15 mouse cellular contexts compared by ENCODE assay signal in the genomic region with DNA sequence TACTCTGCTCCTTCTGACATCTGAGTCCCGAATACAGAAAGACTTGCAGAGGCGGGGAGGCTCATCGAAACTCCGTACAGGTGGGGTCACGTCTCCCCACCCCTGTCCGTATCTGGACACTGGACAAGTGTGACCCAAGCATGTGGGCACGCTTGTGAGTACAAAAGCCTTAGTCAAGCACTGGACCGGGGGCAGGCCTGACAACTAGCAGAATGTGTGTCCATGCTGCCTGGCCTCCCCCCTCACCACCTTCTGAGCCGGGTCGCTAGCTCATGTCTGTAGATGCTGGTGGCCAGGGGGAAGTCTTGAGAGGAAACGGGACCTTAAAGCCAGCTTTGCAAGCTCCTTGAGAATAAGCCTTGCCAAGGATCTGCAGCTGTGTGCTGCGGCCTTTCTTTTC. TPM values are rescaled to one million over a fixed set of nuclear protein-coding genes. Genes with fewer than 3 reads are reported as not detected.
DNase-seq lines count a peak whose midpoint lies in the region; ATAC-seq and TF ChIP-seq lines count a peak whose summit lies in the region.
"Had no signal": no experiment of that assay in that cellular context is flagged by ENCODE, and none has a peak within 500 bp of the region (broad histone marks: within the 10 kb centered on the region; RNA-seq: fewer than 3 reads in every experiment).

No protein-coding gene starts in this region.

- no peak overlapping the region for H3K4me3 ChIP-seq in heart, embryonic 10.5 days
- H3K4me3 ChIP-seq in lung, postnatal 0 days (ENCODE audit: low read depth, low read length) = no peak overlapping the region
- H3K4me3 ChIP-seq in embryonic facial prominence, embryonic 12.5 days = no peak overlapping the region
- no peak overlapping the region for H3K4me3 ChIP-seq in limb, embryonic 15.5 days

- H3K4me2 ChIP-seq in lung, postnatal 0 days (replicated peaks; ENCODE audit: low read depth, low read length) = no peak overlapping the region
- H3K4me2 ChIP-seq in embryonic facial prominence, embryonic 12.5 days (replicated peaks) = no peak overlapping the region
- H3K4me2 ChIP-seq in limb, embryonic 15.5 days = no peak overlapping the region

- H3K4me1 ChIP-seq in heart, embryonic 10.5 days = peaks cover 82% of the 10 kb centered on the region
- peaks cover 32% of the 10 kb centered on the region for H3K4me1 ChIP-seq in lung, postnatal 0 days (ENCODE audit: insufficient read depth, low read depth, low read length)
- peaks cover 57% of the 10 kb centered on the region for H3K4me1 ChIP-seq in embryonic facial prominence, embryonic 12.5 days
- H3K4me1 ChIP-seq in limb, embryonic 15.5 days = peaks cover 85% of the 10 kb centered on the region

- H3K27me3 ChIP-seq in heart, embryonic 10.5 days (ENCODE audit: insufficient read depth, poor library complexity, severe bottlenecking) = no peaks in the 10 kb centered on the region
- no peaks in the 10 kb centered on the region for H3K27me3 ChIP-seq in lung, postnatal 0 days (replicated peaks; ENCODE audit: insufficient read depth, low read length)
- no peaks in the 10 kb centered on the region for H3K27me3 ChIP-seq in embryonic facial prominence, embryonic 12.5 days
- H3K27me3 ChIP-seq in limb, embryonic 15.5 days = no peaks in the 10 kb centered on the region

- H3K9ac ChIP-seq in lung, postnatal 0 days (replicated peaks; ENCODE audit: low read depth) = no peak overlapping the region
- peak overlapping the region; percentile 15 for H3K9ac ChIP-seq in embryonic facial prominence, embryonic 12.5 days
- no peak overlapping the region for H3K9ac ChIP-seq in limb, embryonic 15.5 days

- no peak for TF ChIP-seq CTCF in lung, postnatal 0 days (IDR thresholded peaks at IDR 0.05)

- WGBS in heart, embryonic 10.5 days = 73% methylated on average over 12 of the region's 12 CpGs
- 47% methylated on average over 12 of the region's 12 CpGs for WGBS in lung, postnatal 0 days
- WGBS in embryonic facial prominence, embryonic 12.5 days = 40% methylated on average over 12 of the region's 12 CpGs
- WGBS in limb, embryonic 15.5 days = 54% methylated on average over 12 of the region's 12 CpGs

- peak overlapping the region; percentile 88 for H3K27ac ChIP-seq in heart, embryonic 10.5 days
- peak overlapping the region; percentile 75; the same call in 1 of the 2 replicates for H3K27ac ChIP-seq in lung, postnatal 0 days (ENCODE audit: low read length)
- peak overlapping the region; percentile 69 for H3K27ac ChIP-seq in embryonic facial prominence, embryonic 12.5 days
- peak overlapping the region; percentile 65 for H3K27ac ChIP-seq in limb, embryonic 15.5 days

- no peak for ATAC-seq in lung, postnatal 0 days
- no peak for ATAC-seq in embryonic facial prominence, embryonic 12.5 days (ENCODE audit: insufficient number of reproducible peaks, insufficient read depth, low FRiP score, low TSS enrichment)
- ATAC-seq in limb, embryonic 15.5 days (ENCODE audit: insufficient number of reproducible peaks, low FRiP score, low TSS enrichment, low read depth) = no peak
- ATAC-seq: CD4-positive, CD25-positive, alpha-beta regulatory T cell, adult 4 months had no signal

- peaks cover 13% of the 10 kb centered on the region for H3K36me3 ChIP-seq in heart, embryonic 10.5 days
- H3K36me3 ChIP-seq in lung, postnatal 0 days (ENCODE audit: insufficient read depth, low read length) = no peaks in the 10 kb centered on the region
- peaks cover 5% of the 10 kb centered on the region; the same call in 1 of the 2 replicates for H3K36me3 ChIP-seq in embryonic facial prominence, embryonic 12.5 days
- peaks cover 7% of the 10 kb centered on the region for H3K36me3 ChIP-seq in limb, embryonic 15.5 days

- DNase-seq in heart, embryonic 10.5 days (ENCODE audit: low spot score) = no peak
- DNase-seq in heart, postnatal 4 days = no peak
- no peak for DNase-seq in lung, postnatal 0 days (ENCODE audit: low spot score)
- no peak for DNase-seq in lung, postnatal 36 days
- DNase-seq in urinary bladder, postnatal 36 days (ENCODE audit: low spot score in 2 of 2) = no peak
- no peak for DNase-seq in urinary bladder, postnatal 10 days (ENCODE audit: low spot score)
- DNase-seq: adrenal gland, adult 8-10 months; cerebellum, postnatal 36 days; kidney, adult 2 months; left cerebral cortex, postnatal 4 days; right cerebral cortex, postnatal 25 days; thymus, postnatal 4 days had no signal

- no peaks in the 10 kb centered on the region for H3K9me3 ChIP-seq in heart, embryonic 10.5 days
- no peaks in the 10 kb centered on the region for H3K9me3 ChIP-seq in lung, postnatal 0 days (ENCODE audit: low read length)
- no peaks in the 10 kb centered on the region for H3K9me3 ChIP-seq in embryonic facial prominence, embryonic 12.5 days
- H3K9me3 ChIP-seq in limb, embryonic 15.5 days = no peaks in the 10 kb centered on the region

- TF ChIP-seq EP300 in lung, postnatal 0 days (IDR thresholded peaks at IDR 0.05) = no peak

RNA-seq across cellular contexts. Expression of a gene that starts 10.6 kb away (rescaled TPM):
- polyA plus RNA-seq in heart, embryonic 10.5 days (2016; fragmentation: Nextera tagmentation; extraction: Ambion mirVana) = 38.2 and 40.3 TPM in 2 replicates
- 10 to 100 TPM; 35.8 to 50.8 TPM for total RNA-seq in heart, postnatal 4 days (2021)
- polyA plus RNA-seq in lung, postnatal 0 days (2015; fragmentation: Nextera tagmentation; extraction: Ambion mirVana) = 61.7 and 70.1 TPM in 2 replicates
- 54.8 and 56.6 TPM in 2 replicates for polyA plus RNA-seq in embryonic facial prominence, embryonic 12.5 days (2016; fragmentation: Nextera tagmentation; extraction: Ambion mirVana)
- polyA plus RNA-seq in limb, embryonic 15.5 days (2015; fragmentation: Nextera tagmentation; extraction: Ambion mirVana) = 66.5 and 70.3 TPM in 2 replicates
